Mouse (Mus musculus) urinary bladder, adult 18-20 months (tissue): ENCODE measurements around the gene Inf2.

Experiments used
- DNase-seq, 2 experiments: peaks; one replicate each; pipeline ENCODE4 v3.0.0; 2022; ENCODE audit warnings: low spot score in 2 of 2, mixed read lengths in 2 of 2

Inf2 gene

GRCm38 (mm10) chr12:112625700-112626099 lies 37.1 kb downstream of the Inf2 start:
- DNase-seq, result no peak

GRCm38 (mm10) chr12:112626455-112626854 lies 37.9 kb downstream of the Inf2 start:
- DNase-seq, result no peak

- no peak for DNase-seq
Observed at GRCm38 (mm10) chr12:112627097-112627881, 38.7 kb downstream of the Inf2 start.

GRCm38 (mm10) chr12:112628197-112628596 lies 39.6 kb downstream of the Inf2 start:
- no peak for DNase-seq

- peak; percentile 53 to 58 for DNase-seq
Observed at GRCm38 (mm10) chr12:112628928-112629721, 40.5 kb downstream of the Inf2 start.

GRCm38 (mm10) chr12:112630029-112630428 lies 41.4 kb downstream of the Inf2 start:
- no peak for DNase-seq

GRCm38 (mm10) chr12:112630796-112631195 lies 42.2 kb downstream of the Inf2 start:
- DNase-seq, result no peak

- DNase-seq, result no peak
Observed at GRCm38 (mm10) chr12:112631472-112631871, 42.9 kb downstream of the Inf2 start.

GRCm38 (mm10) chr12:112632084-112632777 lies 43.6 kb downstream of the Inf2 start:
- DNase-seq, result no peak

GRCm38 (mm10) chr12:112632907-112633306 lies 44.3 kb downstream of the Inf2 start:
- DNase-seq, result no peak

GRCm38 (mm10) chr12:112633686-112634085 lies 45.1 kb downstream of the Inf2 start:
- DNase-seq, result no peak

- no peak for DNase-seq
Observed at GRCm38 (mm10) chr12:112639526-112639925, 50.9 kb downstream of the Inf2 start.

GRCm38 (mm10) chr12:112643126-112643525 lies 54.5 kb downstream of the Inf2 start:
- no peak for DNase-seq

GRCm38 (mm10) chr12:112644180-112644854 lies 55.7 kb downstream of the Inf2 start, which contains the start of gene Siva1:
Gene Siva1 (plus strand): TSS chr12:112644679.
- peak; percentile 92 to 98 for DNase-seq

GRCm38 (mm10) chr12:112644855-112645506 lies 56.4 kb downstream of the Inf2 start:
- no peak for DNase-seq

GRCm38 (mm10) chr12:112646139-112646538 lies 57.6 kb downstream of the Inf2 start:
- no peak for DNase-seq

GRCm38 (mm10) chr12:112648081-112648480 lies 59.5 kb downstream of the Inf2 start:
- DNase-seq, result no peak

GRCm38 (mm10) chr12:112651778-112652439 lies 63.3 kb downstream of the Inf2 start:
- DNase-seq, result no peak

- DNase-seq, result peak; percentile 49 to 81
Observed at GRCm38 (mm10) chr12:112653157-112653824, 64.7 kb downstream of the Inf2 start.

GRCm38 (mm10) chr12:112654076-112654475 lies 65.5 kb downstream of the Inf2 start:
- no peak for DNase-seq
